Mouse (Mus musculus): ENCODE measurements around the gene Snrnp25.

The Snrnp25 gene

GRCm38 (mm10) chr11:32225222-32226104, 20.2 kb downstream of the Snrnp25 start:
- DNase-seq = no peak

DNA sequence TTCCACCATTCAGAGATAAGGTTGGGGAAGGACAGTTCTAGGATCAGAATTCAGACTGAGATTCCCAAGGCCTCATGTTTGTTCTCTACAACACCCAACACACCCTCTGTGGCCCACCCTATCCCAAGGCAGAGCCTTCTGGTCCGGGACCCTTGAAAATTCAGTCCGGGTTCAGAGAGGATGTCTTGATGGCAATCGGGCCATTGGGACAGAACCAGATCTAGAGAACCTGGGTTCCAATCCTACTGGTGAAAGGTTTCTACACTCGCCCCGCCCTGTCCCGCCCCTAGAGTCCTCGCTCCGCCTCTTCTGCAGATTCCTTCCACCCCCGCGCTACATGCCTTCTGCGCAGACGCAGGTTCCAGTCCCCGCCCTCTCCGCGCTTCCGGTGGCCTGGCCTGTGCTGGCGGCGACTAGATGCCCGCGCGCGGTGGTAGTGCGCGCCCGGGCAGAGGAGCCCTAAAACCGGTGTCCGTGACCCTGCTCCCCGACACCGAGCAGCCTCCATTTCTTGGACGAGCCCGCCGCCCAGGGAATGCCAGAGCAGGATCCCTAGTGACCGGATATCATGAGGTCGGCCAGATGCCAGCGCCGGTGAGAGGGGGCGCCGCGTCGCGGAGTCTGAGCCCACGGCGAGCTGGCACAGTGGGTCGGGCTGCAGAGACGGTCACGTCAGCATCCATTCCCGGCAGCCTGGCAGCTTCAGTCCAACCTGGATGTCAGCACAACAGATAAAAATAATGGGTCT, 21.1 kb downstream of the Snrnp25 start, which contains the start of gene Mpg:
TSS of gene Mpg (plus strand) at position 382 of the 748 bp plus-strand sequence.
- peak; percentile 90 for DNase-seq

GRCm38 (mm10) chr11:32227041-32227440, 21.8 kb downstream of the Snrnp25 start:
- no peak for DNase-seq

GRCm38 (mm10) chr11:32227555-32227954, 22.3 kb downstream of the Snrnp25 start:
- DNase-seq = no peak

- DNase-seq = no peak
Observed at GRCm38 (mm10) chr11:32228292-32228845, 23.2 kb downstream of the Snrnp25 start.

- peak; percentile 70 for DNase-seq
Observed at GRCm38 (mm10) chr11:32230220-32230619, 25.0 kb downstream of the Snrnp25 start.

- DNase-seq = no peak
Observed at GRCm38 (mm10) chr11:32231125-32231524, 25.9 kb downstream of the Snrnp25 start.

GRCm38 (mm10) chr11:32232848-32233247, 27.6 kb downstream of the Snrnp25 start:
- no peak for DNase-seq

- DNase-seq = peak; percentile 53
Observed at GRCm38 (mm10) chr11:32233895-32234294, 28.7 kb downstream of the Snrnp25 start.

DNA sequence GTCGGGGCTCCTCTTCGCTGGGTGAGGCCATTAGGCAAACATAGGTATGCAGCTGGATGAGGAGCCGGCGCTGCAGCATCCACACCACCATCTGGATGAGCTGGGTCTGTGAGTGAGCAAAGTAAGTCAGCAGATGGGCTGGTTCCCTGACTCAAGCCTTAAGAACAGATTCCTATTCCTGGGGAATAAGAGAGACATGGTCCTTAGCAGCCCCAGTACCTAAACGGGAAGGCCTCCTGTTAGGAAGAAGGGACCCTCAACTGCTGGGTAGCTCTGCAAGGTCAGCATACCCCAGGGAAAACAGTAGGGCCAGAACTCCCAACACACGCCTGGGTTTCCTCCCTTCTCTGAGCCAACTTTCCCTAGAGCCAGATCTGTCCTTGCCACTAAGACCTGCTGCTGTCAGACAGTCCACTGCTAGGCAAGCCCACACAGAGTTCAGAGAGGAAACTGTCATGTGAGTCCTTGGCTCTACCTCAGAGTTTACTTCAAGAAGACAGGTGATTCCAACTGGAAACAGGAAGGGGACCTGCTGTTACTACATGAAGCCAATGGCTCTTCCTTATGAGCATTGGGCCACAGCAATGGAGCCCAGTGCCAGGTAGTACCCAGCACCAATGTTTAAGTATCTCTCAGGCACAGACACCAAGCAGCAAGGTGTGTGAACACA, 29.7 kb downstream of the Snrnp25 start:
- DNase-seq = peak; percentile 14

DNA sequence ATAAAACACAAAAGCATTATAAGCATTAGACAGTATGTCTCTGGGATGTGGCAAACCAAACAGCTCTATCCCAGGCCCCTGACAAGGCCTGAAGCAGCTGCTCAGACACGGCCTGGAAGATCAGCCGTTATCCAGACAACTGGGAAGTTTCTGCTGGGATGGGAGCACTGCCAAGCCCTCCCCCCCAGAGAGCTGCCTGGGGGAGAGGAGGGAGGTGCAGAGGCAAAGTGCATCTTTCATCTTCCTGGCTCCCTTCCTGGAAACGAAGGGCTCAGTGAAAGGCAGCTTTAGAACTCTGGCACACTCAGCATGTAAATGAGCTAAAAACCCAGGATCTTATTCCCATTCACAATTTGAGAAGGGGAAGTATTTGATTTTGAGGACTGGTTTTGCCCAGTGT, 30.4 kb downstream of the Snrnp25 start:
- DNase-seq = peak; percentile 61

GRCm38 (mm10) chr11:32236132-32236531, 30.9 kb downstream of the Snrnp25 start:
- DNase-seq = no peak

DNA sequence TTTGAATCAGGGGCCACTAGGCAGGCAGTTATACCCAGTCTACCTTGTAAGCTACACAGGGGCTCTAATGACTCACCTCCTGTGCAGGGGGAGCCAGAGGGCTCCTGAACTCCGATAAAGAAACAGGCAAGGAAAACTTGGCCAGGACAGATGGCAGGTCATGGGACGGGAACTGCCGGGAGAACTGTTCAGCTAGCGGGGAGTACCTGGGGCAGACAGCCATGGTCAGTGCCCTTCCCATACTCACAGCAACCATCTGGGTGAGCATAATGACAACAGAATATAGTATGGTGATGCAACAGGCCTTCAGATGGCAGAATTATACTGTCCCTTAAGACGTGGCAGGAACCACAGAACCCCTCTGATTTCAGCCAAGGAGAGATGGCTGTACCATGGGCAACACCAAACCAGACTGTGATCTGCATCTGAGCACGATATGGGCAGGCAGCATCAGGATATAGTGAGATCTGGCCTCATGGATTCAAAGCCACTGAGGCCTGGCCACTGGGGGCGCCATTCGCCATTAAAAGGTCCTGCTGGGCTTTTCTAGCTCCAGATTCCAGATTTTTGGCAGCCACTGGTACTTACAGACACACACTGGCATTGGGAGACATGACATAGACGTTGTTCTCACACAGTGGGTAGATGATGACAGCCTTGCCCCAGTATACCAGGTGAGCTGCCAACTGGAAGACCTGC, 31.6 kb downstream of the Snrnp25 start:
- peak; percentile 46 for DNase-seq

GRCm38 (mm10) chr11:32237411-32237795, 32.2 kb downstream of the Snrnp25 start:
- no peak for DNase-seq

GRCm38 (mm10) chr11:32238093-32238860, 33.1 kb downstream of the Snrnp25 start:
- peak; percentile 65 for DNase-seq

GRCm38 (mm10) chr11:32241391-32241790, 36.2 kb downstream of the Snrnp25 start:
- DNase-seq = no peak

GRCm38 (mm10) chr11:32242209-32242608, 37.0 kb downstream of the Snrnp25 start:
- no peak for DNase-seq

- no peak for DNase-seq
Observed at GRCm38 (mm10) chr11:32243205-32243955, 38.2 kb downstream of the Snrnp25 start.

- no peak for DNase-seq
Observed at GRCm38 (mm10) chr11:32244064-32244463, 38.8 kb downstream of the Snrnp25 start.

GRCm38 (mm10) chr11:32244617-32245016, 39.4 kb downstream of the Snrnp25 start:
- DNase-seq = no peak

GRCm38 (mm10) chr11:32245614-32246013, 40.4 kb downstream of the Snrnp25 start:
- no peak for DNase-seq
